Mouse (Mus musculus) forebrain, embryonic 12.5 days (tissue): Measurements from ENCODE around the gene Gm19345. TPM values are rescaled to one million over a fixed set of nuclear protein-coding genes. Genes with fewer than 3 reads are reported as not detected.

Source experiments
- ATAC-seq: fragments of 200-750 bp; cut with Nextera tagmentation; 2 replicates; pipeline ENCODE4 v1.8.0; 2017; ENCODE audit warnings: moderate TSS enrichment; ENCODE audit not compliant: low FRiP score
- H3K27ac ChIP-seq: fragments of 300-500 bp; sonication (generic); 2 replicates; pipeline ENCODE4 v1.5.1; 2016; ENCODE audit warnings: mild to moderate bottlenecking
- H3K27me3 ChIP-seq: fragments of 300-500 bp; sonication (generic); 2 replicates; pipeline ENCODE4 v1.6.1; 2016; ENCODE audit warnings: mild to moderate bottlenecking
- H3K36me3 ChIP-seq: fragments of 300-500 bp; sonication (generic); replicated peaks from 2 replicates; pipeline ENCODE4 v1.6.1; 2016; ENCODE audit warnings: mild to moderate bottlenecking
- H3K4me1 ChIP-seq: fragments of 300-500 bp; sonication (generic); 2 replicates; pipeline ENCODE4 v1.6.1; 2016
- H3K4me2 ChIP-seq: fragments of 300-500 bp; sonication (generic); 2 replicates; pipeline ENCODE4 v1.6.1; 2016; ENCODE audit warnings: mild to moderate bottlenecking, moderate library complexity
- H3K4me3 ChIP-seq: fragments of 300-500 bp; sonication (generic); replicated peaks from 2 replicates; pipeline ENCODE4 v1.5.1; 2016; ENCODE audit warnings: mild to moderate bottlenecking
- H3K9ac ChIP-seq: fragments of 300-500 bp; sonication (generic); 2 replicates; pipeline ENCODE4 v1.6.1; 2016; ENCODE audit warnings: mild to moderate bottlenecking
- H3K9me3 ChIP-seq: fragments of 300-500 bp; sonication (generic); 2 replicates; pipeline ENCODE4 v1.6.1; 2016
- WGBS: fragments of 180-500 bp; shearing (Covaris S2); methylation state at CpG from one replicate; pipeline ENCODE4 v1.1.7; 2016; 5-methylcytosine and 5-hydroxymethylcytosine counted together
- polyA plus RNA-seq: library from polyadenylated mRNA; unstranded; fragments of >200 nt; fragmentation: Nextera tagmentation; extraction: Ambion mirVana; gene quantifications from 2 replicates; pipeline ENCODE4 v1.2.1, GENCODE M21; 2016

The Gm19345 gene
- polyA plus RNA-seq = 0.65 and 1.3 TPM in 2 replicates

DNA sequence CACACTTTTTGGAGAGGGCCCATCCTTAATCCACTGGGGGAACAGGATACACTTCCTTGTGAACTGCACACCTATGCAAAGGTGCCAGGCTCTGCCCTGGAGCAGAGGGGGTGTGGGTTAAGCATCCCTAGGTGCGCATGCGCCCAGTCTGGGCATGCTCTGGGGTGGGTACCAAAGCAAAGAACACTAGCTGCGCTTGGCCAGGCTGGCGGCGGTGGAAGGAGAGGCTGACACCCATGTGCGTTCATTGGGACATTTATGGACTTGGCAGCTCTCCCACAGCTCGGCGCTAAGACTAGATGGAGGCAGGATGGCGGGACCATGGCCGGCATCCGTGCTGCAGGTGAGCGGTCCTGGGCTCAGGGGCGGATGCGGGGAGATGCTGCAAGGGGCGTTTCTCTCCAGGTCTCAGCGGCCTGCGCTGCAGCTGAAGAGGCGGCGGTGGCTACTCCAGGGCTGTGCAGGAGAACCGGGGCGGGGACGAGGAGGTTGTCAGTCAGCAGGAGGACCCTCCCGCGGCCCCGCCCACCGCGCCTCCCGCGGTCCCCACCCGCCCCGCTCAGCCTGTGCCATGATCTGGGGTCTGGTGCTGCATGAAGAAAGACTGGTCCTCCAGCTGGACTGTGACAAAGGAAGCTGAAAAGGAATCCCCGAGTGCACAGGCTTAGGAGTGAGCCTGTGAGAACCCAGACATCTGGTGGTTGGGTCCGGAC lies at the start of gene Gm19345:
Gm19345 (plus strand) TSS at position 146 of the 713 bp plus-strand sequence.
- Histone ChIP-seq H3K9ac (peak within 1 kb of the TSS; percentile 49), H3K27ac (no peak within 1 kb of the TSS), H3K4me1 (peaks cover 7% of the 10 kb centered on the region; the same call in 1 of the 2 replicates), H3K9me3 (no peaks in the 10 kb centered on the region), H3K4me3 (peak within 1 kb of the TSS; percentile 31), H3K4me2 (peak within 1 kb of the TSS; percentile 56), H3K36me3 (no peaks in the 10 kb centered on the region), H3K27me3 (peaks cover 44% of the 10 kb centered on the region)
- peak; percentile 83 for ATAC-seq
- WGBS = 4% methylated on average over 27 of the region's 33 CpGs

DNA sequence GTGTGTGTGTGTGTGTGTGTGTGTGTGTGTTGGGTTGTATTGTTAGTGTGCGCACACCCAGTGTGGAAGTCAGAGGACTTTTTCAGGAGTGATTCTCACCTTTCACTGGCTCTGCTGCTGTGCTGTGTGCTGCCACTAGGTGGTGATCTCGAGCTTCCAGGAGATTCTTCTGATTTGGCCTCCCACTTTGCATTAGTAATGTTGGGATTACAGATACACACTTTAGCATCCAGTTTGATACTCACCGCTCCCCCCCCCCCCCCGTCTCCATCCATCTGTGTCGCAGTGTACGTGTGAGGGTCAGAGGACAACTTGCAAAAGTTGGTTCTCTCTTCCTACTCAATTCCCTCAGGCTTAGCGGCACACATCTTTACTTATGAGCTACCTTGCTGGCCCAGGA lies 48.8 kb upstream of the Gm19345 start:
- Histone ChIP-seq H3K4me1 (no peaks in the 10 kb centered on the region), H3K27ac (no peak overlapping the region), H3K9me3 (no peaks in the 10 kb centered on the region), H3K36me3 (no peaks in the 10 kb centered on the region), H3K27me3 (peaks cover 18% of the 10 kb centered on the region; the same call in 1 of the 2 replicates), H3K4me3 (no peak overlapping the region), H3K4me2 (no peak overlapping the region), H3K9ac (no peak overlapping the region)
- ATAC-seq = no peak
- 19% methylated on average over 7 of the region's 7 CpGs for WGBS

DNA sequence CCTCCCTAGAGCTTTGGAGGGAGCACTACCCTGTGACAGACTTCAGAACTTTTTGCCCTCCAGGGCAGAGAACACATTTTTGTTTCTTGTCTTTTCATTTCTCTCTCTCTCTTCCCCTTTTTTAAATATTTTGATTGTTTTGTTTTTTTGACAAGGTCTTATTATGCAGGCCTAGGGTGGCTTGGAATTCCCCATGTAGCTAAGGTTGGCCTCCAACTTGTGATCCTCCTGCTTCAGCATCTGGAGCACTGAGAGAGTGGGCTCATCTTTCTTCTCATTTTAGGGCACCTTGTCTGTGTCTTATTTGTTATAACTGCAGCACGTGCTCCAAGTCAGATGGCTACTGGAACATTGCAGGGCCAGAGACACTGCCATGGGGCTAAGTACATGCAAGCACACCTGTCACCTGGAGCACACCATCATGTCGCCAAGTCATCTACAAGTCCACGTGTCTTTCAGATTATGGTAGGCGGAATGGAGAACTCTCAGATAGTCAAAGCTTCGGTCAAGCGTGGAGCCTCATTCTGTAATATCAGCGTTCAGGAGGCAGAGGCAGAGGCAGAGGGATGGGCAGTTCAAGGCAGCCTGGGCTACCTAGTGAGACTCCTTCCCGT lies 45.3 kb upstream of the Gm19345 start:
- no peak overlapping the region for H3K4me3 ChIP-seq
- H3K27me3 ChIP-seq = peaks cover 49% of the 10 kb centered on the region
- no peaks in the 10 kb centered on the region for H3K9me3 ChIP-seq
- H3K4me2 ChIP-seq = no peak overlapping the region
- H3K9ac ChIP-seq = no peak overlapping the region
- no peak overlapping the region for H3K27ac ChIP-seq
- no peaks in the 10 kb centered on the region for H3K36me3 ChIP-seq
- ATAC-seq = no peak
- 86% methylated on average over 8 of the region's 8 CpGs for WGBS
- H3K4me1 ChIP-seq = peaks cover 14% of the 10 kb centered on the region

DNA sequence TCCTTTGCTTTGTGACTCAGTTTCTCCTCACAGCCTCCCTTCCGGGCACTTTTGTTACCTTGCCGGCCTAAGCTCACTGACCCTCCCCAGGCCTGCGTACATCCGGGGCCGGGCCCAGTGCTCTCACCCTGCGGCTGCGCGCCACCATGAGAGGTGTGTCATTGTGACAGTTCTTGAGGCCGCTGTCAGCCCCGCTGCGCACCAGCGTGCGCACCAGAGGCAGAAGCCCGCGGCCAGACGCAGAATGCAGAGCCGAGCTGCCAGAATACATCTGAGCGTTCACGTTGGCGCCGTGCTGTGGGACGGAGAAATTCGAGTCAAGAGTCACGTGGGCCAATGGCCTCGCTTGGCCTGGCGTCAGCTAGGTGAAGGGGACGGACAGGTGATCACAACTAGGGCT lies 42.4 kb upstream of the Gm19345 start:
- H3K9ac ChIP-seq = peak overlapping the region; percentile 40; the same call in 1 of the 2 replicates
- ATAC-seq = 0 out of 2 replicates have a peak, but pooled peaks have one; percentile 23
- peak overlapping the region; percentile 21 for H3K4me3 ChIP-seq
- no peaks in the 10 kb centered on the region for H3K36me3 ChIP-seq
- no peak overlapping the region for H3K27ac ChIP-seq
- 3% methylated on average over 27 of the region's 27 CpGs for WGBS
- peaks cover 71% of the 10 kb centered on the region for H3K27me3 ChIP-seq
- peak overlapping the region; percentile 43 for H3K4me2 ChIP-seq
- peaks cover 14% of the 10 kb centered on the region for H3K4me1 ChIP-seq
- no peaks in the 10 kb centered on the region for H3K9me3 ChIP-seq

DNA sequence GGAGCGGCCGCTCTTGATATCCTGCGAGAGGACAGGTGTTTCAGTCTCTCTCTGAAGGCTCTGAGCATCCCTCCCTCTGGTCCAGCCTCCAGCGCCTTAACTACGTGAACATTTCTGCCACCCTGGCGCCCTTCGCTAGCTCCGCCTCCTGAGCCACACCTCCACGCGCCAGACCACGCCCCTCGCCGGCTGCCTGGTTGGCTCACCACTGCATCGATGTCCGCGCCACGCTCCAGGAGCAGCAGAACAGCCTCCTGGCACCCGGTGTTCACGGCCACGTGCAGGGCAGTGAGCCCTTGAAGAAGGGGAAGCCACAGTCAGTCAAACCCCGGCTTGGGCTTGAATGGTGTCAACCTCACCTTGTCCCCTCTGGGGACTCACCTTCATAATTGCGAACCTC lies 40.7 kb upstream of the Gm19345 start:
- H3K27me3 ChIP-seq = peaks cover 77% of the 10 kb centered on the region
- H3K9ac ChIP-seq = peak overlapping the region; percentile 25; the same call in 1 of the 2 replicates
- no peaks in the 10 kb centered on the region for H3K36me3 ChIP-seq
- peaks cover 23% of the 10 kb centered on the region for H3K4me1 ChIP-seq
- ATAC-seq = peak; percentile 40; the same call in 1 of the 2 replicates
- WGBS = 3% methylated on average over 22 of the region's 22 CpGs
- H3K9me3 ChIP-seq = 0 out of 2 replicates have a peak, but pooled peaks cover 3% of the 10 kb centered on the region
- peak overlapping the region; percentile 25 for H3K4me3 ChIP-seq
- peak overlapping the region; percentile 46 for H3K4me2 ChIP-seq
- H3K27ac ChIP-seq = no peak overlapping the region

DNA sequence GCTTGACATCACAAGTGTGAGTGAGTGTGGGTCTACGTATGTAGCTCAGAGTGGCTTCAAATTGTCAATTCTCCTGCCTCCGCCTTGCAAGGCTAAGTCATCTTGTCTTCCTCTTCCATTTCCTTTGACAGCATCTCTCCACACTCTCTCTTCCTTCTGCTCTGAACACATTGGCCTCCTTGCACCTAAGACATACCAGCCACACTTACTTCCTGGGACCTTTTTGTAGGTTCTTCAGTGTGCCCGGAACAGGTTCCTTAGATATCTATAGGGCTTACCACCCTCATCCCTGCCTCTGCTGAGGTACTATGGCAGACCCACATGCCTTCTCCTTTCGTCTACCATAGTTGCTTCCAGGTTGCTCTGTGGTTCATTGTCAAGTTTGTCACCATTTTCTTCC lies 38.6 kb upstream of the Gm19345 start:
- 83% methylated on average over 4 of the region's 4 CpGs for WGBS
- H3K27ac ChIP-seq = no peak overlapping the region
- H3K36me3 ChIP-seq = no peaks in the 10 kb centered on the region
- no peak overlapping the region for H3K4me2 ChIP-seq
- H3K9me3 ChIP-seq = 0 out of 2 replicates have a peak, but pooled peaks cover 3% of the 10 kb centered on the region
- peaks cover 90% of the 10 kb centered on the region for H3K27me3 ChIP-seq
- H3K4me1 ChIP-seq = peaks cover 40% of the 10 kb centered on the region
- H3K4me3 ChIP-seq = no peak overlapping the region
- no peak overlapping the region for H3K9ac ChIP-seq
- ATAC-seq = no peak

- Histone ChIP-seq H3K9me3 (0 out of 2 replicates have a peak, but pooled peaks cover 3% of the 10 kb centered on the region), H3K36me3 (no peaks in the 10 kb centered on the region), H3K27ac (no peak overlapping the region), H3K4me2 (no peak overlapping the region), H3K9ac (no peak overlapping the region), H3K4me1 (peaks cover 40% of the 10 kb centered on the region), H3K4me3 (no peak overlapping the region), H3K27me3 (peaks cover 90% of the 10 kb centered on the region)
- WGBS = 83% methylated on average over 6 of the region's 6 CpGs
- ATAC-seq = no peak
These were observed 38.2 kb upstream of the Gm19345 start for GRCm38 (mm10) chr7:19813579-19814122.

- H3K36me3 ChIP-seq = no peaks in the 10 kb centered on the region
- H3K9me3 ChIP-seq = 0 out of 2 replicates have a peak, but pooled peaks cover 3% of the 10 kb centered on the region
- peak; percentile 24; the same call in 1 of the 2 replicates for ATAC-seq
- peak overlapping the region; percentile 50 for H3K9ac ChIP-seq
- H3K4me1 ChIP-seq = peaks cover 35% of the 10 kb centered on the region
- H3K4me3 ChIP-seq = peak overlapping the region; percentile 40
- H3K4me2 ChIP-seq = peak overlapping the region; percentile 54
- H3K27me3 ChIP-seq = peaks cover 88% of the 10 kb centered on the region
- 13% methylated on average over 17 of the region's 17 CpGs for WGBS
- H3K27ac ChIP-seq = no peak overlapping the region
These were observed 36.2 kb upstream of the Gm19345 start for GRCm38 (mm10) chr7:19815296-19816223.

DNA sequence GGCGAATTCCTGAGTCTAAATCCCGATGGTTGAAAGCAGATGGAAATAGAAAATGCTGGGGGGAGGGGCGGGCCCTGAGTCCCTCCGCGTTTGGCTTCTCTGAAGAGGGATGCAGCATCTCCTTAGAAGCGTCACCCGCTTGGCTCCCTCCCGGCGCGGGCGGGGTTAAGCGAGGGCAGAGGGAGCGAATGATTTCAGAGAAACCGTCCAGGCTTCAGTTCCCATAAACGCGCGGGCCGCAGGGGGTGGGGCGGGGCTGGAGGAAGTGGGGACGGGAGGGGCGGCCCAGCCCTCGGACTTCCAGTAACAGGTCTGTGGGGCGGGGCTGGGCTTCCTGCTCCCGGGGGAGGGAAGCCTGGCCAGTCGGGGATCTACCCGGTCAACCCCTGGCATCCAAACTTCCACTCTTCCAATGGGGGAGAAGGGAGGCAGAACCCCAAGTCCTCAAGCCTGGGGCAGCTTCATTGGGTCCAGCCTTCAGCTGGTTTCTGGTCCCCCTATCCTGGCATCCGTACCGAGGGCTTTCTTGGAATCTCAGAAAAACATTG lies 35.5 kb upstream of the Gm19345 start:
- peaks cover 88% of the 10 kb centered on the region for H3K27me3 ChIP-seq
- WGBS = 2% methylated on average over 28 of the region's 28 CpGs
- peak overlapping the region; percentile 54 for H3K4me2 ChIP-seq
- peak overlapping the region; percentile 50 for H3K9ac ChIP-seq
- peaks cover 28% of the 10 kb centered on the region for H3K4me1 ChIP-seq
- H3K36me3 ChIP-seq = no peaks in the 10 kb centered on the region
- 0 out of 2 replicates have a peak, but pooled peaks cover 3% of the 10 kb centered on the region for H3K9me3 ChIP-seq
- no peak overlapping the region for H3K27ac ChIP-seq
- peak overlapping the region; percentile 40 for H3K4me3 ChIP-seq
- ATAC-seq = peak; percentile 52

DNA sequence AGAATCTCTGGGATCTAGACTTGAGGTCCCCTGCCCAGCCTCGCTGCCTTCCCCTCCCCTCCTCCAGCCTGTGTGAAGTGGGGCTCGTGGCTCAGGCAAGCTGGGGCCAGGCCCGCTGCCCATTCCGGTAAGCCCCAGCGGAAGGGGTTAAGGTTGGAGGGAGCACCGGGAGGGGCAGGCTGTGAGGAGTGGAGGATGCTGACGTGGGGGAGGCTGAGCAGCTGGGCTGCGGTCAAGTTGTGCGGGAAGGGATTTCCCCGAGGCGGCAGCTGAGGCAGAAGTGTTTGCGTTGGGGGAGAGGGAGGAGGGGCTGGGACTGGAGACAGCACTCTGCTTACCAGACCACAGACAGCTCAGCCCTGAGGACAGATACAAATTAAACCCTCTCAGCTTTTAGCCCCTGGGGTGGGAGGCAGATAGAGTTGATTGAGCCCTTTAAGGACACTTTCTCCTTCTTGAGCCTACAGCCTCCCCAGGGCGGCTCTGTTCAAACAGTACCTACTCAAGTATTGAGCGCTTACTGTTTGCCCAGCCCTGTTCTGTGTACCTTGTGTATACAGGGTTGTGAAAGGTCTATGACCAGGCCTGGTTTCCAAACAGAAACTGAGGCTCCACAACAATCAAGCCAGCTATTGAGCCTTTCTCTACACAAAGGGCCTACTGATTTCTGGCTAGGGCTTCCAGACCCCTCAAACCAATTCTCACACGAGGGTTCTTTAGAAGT lies 34.3 kb upstream of the Gm19345 start:
- 0 out of 2 replicates have a peak overlapping the region, but pooled peaks have one; percentile 25 for H3K27ac ChIP-seq
- peak overlapping the region; percentile 18 for H3K4me3 ChIP-seq
- peak; percentile 68 for ATAC-seq
- H3K36me3 ChIP-seq = no peaks in the 10 kb centered on the region
- 5% methylated on average over 15 of the region's 15 CpGs for WGBS
- H3K4me2 ChIP-seq = peak overlapping the region; percentile 54
- 0 out of 2 replicates have a peak, but pooled peaks cover 3% of the 10 kb centered on the region for H3K9me3 ChIP-seq
- no peak overlapping the region for H3K9ac ChIP-seq
- H3K4me1 ChIP-seq = peaks cover 30% of the 10 kb centered on the region
- H3K27me3 ChIP-seq = peaks cover 88% of the 10 kb centered on the region

DNA sequence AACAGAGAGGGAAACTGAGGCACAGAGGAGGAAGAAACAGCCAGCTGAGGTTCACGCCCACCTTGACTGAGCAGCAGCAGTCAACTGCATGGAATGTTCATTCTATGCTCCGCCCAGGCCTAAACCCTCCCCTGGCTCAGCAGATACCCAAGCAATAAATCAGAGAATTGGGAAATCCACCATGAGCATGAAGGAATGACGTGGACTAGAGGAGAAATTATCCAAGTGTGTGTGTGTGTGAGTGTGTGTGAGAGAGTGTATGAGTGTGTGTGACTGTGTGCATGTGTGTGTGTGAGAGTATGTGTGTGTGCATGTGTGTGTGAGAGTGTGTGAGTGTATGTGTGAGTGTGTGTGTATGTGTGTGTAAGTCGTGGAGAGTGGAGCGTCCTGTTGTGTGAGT lies 33.4 kb upstream of the Gm19345 start:
- no peak for ATAC-seq
- H3K36me3 ChIP-seq = no peaks in the 10 kb centered on the region
- no peak overlapping the region for H3K9ac ChIP-seq
- H3K9me3 ChIP-seq = 0 out of 2 replicates have a peak, but pooled peaks cover 3% of the 10 kb centered on the region
- H3K4me2 ChIP-seq = no peak overlapping the region
- peaks cover 32% of the 10 kb centered on the region for H3K4me1 ChIP-seq
- WGBS = 77% methylated on average over 5 of the region's 5 CpGs
- H3K27me3 ChIP-seq = peaks cover 88% of the 10 kb centered on the region
- H3K4me3 ChIP-seq = no peak overlapping the region
- H3K27ac ChIP-seq = no peak overlapping the region
